Mouse (Mus musculus) spleen, adult 12 weeks (tissue): ENCODE measurements around the gene Bdh1.
"Not testable (repeated sequence)": the region's sequence is repeated elsewhere in the genome, so short reads cannot be mapped to it uniquely, and the experiment has no call there.

Experiments used
- DNase-seq: peaks from one replicate; pipeline ENCODE4 v3.0.0; 2022; ENCODE audit warnings: low spot score

The Bdh1 gene

GRCm38 (mm10) chr16:31464953-31465352, 42.9 kb downstream of the Bdh1 start:
- DNase-seq: no peak

- DNase-seq: no peak
Measured at GRCm38 (mm10) chr16:31465630-31466029, 43.5 kb downstream of the Bdh1 start.

DNA sequence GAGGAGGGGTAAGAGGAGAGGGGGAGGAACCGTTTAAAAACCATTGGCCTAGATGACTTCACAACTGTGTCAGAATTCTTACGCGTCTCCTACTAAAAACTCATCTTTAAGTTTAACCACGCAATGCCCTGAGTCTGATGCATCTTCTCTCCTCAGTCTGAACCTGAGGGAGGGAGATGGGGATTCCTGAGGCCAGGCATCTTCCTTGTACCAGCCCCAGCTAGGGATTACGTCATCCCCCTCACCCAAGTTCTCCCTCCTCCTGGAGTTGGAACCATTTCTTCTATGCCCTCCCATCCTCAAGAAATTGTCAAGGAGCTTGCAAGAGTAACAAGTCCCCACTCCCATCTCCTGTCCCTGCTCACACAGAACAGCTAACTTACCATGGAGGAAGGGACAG, 44.0 kb downstream of the Bdh1 start:
- DNase-seq: no peak

DNA sequence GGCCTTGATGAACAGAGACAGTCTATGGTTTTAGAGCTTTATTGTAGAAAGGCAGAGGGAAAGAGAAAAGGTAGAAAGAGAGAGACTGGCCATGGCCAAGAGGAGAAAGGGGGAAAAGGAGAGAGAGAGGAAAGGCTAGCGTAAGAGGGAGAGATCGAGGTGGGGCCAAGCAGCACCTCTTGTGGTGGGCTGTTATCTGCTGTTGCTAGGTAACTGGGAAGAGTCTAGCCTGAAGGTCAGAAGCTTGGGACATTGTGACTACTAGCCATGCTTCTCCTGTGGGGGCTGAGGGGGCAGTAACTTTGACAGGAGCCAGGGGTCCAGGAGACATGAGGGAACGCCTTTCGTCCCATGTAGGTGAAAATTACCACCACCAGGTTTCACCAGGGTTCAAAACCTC, 48.7 kb downstream of the Bdh1 start:
- not testable (repeated sequence) for DNase-seq

GRCm38 (mm10) chr16:31471994-31472393, 49.9 kb downstream of the Bdh1 start:
- DNase-seq: no peak

GRCm38 (mm10) chr16:31473226-31473625, 51.1 kb downstream of the Bdh1 start:
- DNase-seq: no peak

- DNase-seq: no peak
Measured at GRCm38 (mm10) chr16:31475123-31475968, 53.3 kb downstream of the Bdh1 start.

DNA sequence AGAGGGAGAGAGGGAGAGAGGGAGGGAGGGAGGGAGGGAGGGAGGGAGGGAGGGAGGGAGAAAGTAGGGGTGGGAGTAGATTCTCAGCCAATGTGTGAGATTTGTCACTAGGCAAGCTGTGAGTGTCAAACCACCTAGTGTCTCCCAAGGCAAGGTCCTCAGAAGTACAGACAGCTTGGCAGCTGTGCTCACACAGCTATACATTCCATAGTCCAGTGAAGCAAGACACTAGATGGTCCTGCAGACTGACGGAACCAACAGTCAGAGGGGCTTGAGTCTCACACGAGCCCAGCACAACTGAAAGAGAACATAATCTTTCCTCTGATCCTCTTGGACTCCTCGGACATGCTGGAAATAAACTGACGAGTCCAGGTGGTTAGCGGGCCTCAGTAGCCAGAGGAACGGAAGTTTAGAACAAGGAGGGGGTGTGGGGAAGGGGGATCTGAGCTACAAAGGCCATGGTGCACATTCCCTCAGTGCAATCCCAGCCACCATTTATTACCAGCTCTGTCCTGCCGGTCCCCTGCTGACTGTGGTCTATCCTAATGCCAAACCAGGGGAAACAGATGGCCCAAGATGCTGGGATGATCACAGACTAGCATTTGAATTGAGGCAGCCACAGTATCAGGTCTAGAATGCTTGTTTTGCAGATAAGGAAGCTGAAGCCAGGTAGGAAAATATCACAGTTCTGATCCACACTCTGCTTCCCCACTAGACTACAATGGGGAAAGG, 55.0 kb downstream of the Bdh1 start:
- DNase-seq: no peak

DNA sequence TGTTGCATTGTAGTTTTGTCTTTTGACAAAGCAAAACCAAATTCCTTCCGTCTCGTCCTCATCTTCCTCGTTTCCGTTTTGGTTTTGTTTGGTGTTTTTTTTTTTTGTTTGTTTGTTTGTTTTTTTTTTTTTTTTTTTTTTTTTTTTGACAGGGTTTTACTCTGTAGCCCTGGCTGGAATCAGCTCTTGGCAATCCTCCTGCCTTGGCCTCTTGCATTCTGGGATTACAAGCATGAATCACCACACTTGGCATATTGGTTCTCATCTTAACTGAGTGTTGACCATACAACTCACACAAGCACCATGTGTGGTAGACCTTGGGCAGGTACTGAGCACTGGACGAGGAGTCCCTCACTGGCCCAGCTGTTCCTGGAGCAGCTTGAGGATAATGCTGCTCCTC, 63.3 kb downstream of the Bdh1 start:
- DNase-seq: no peak

GRCm38 (mm10) chr16:31487266-31487665, 65.2 kb downstream of the Bdh1 start:
- DNase-seq: no peak

GRCm38 (mm10) chr16:31489096-31489495, 67.0 kb downstream of the Bdh1 start:
- DNase-seq: no peak

GRCm38 (mm10) chr16:31490967-31491366, 68.9 kb downstream of the Bdh1 start:
- no peak for DNase-seq

- DNase-seq: no peak
Measured at GRCm38 (mm10) chr16:31492921-31493549, 71.0 kb downstream of the Bdh1 start.

GRCm38 (mm10) chr16:31493550-31493965, 71.5 kb downstream of the Bdh1 start:
- no peak for DNase-seq

DNA sequence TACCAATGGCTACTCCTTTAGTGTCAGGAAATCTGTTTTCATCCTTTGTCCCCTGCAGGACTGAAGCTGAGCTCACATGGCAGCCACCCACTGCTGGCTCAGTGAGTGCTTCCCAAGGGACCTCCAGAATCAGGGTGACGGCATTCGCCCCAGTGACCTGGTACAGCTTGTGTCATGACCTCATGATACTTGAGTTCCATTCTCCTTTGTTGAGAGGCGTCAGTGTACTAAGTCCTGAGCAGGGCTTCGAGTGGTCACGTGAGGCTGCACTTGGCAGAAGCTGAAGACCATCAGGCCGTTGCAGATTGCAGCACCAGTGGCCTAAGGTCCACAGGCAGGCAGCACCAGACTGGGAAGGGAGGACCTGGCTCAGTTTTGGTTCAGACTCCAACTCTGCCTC, 71.9 kb downstream of the Bdh1 start:
- no peak for DNase-seq

GRCm38 (mm10) chr16:31495356-31495755, 73.3 kb downstream of the Bdh1 start:
- no peak for DNase-seq

- no peak for DNase-seq
Measured at GRCm38 (mm10) chr16:31495769-31496168, 73.7 kb downstream of the Bdh1 start.

- DNase-seq: no peak
Measured at GRCm38 (mm10) chr16:31498336-31498735, 76.3 kb downstream of the Bdh1 start.

DNA sequence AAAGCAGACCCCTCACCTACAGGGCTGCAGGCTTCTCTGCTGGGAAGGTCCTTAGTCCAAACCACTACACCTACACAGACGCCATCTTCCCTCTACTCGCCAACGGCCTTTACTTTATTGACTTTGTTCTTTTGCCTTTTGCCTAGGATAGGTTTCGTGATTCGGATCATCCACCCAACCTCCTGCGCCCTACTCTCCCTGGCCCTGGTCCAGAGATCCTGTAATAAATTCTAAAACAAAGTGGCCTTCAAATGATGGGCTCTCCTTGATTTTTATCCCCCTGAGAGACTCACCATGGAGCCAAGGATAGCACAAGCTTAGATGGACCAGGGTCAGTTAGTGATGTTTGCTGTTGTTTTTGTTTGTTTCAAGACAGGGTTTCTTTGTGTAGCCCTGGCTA, 76.9 kb downstream of the Bdh1 start:
- no peak for DNase-seq

DNA sequence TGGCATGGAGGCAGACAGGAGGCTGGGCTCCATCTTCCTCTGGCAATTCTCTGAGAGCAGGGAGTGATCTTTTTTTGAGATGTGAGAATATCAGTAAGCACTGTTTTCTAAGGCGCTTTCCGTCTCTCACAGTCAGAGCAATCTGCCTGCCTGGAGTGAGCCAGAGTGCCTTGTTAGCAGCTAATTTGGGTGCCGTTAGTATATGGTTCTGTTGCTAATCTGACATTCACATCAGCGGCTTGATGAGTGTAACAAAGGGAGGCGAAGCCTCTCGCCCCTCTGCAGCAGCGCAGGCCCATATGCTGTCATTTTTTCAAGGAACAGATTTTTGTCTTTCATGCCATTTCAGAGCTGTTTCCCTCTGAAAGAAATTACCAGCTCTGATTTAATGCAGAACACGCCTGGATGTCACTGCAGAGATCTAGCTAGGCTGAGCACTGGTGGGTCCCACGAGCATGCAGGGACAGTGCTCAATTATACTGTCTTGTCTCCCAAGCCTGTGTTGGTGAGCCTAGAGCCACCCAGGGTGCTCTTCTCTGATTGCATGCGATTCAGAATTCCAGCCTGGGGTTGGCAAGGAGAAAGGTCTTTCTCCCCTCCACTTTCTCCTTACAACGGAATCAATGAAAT, 77.7 kb downstream of the Bdh1 start:
- DNase-seq: no peak

- DNase-seq: no peak
Measured at GRCm38 (mm10) chr16:31500532-31500931, 78.5 kb downstream of the Bdh1 start.

DNA sequence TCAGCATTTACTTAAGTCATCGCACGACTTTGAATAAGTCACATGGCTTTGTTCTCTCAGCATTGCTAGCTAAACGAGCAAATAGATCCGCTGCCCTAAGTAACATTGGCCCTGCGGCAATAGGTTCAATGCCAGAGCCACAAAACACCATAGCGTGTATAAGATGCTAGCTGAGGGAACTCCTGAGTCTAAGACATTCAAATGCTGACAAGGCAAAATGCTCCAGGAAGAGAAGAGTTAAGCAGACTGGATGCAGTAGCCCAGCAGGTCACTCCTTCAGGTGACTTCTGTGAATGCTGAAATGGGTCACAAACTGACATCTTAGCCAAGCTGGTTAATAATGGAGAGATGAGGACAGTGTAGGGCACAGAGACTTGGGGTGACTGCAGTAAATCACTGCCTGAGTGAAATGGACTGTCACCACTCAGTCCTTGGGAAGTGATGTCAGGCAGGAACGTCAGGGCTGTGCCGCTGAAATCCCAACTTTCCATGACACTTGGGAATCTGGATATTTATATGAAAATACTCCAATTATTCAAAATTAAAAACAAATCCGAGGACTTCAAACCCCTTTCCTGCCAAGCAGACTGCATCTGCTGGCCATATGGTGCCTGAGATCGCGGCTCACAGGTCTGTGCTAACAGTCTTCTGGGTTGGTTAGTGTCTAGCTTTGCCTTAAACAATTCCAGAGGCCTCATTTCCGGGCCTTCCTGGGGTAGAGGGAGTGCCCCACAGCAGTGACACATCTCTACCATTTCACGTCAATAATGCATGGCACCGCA, 79.1 kb downstream of the Bdh1 start:
- DNase-seq: no peak
